Mouse (Mus musculus) spleen, embryonic (tissue): ENCODE results near the gene Tmem232.
"Not testable (repeated sequence)": the region's sequence is repeated elsewhere in the genome, so short reads cannot be mapped to it uniquely, and the experiment has no call there.

Experiments
- CTCF ChIA-PET: fragments of 350-600 bp; sonication (Branson Sonifier 250); formaldehyde crosslinking; loops from one replicate; lab custom pipeline; 2022; lab: Charles Lee

The Tmem232 gene

GRCm38 (mm10) chr17:65225347-65225916 lies 315.1 kb downstream of the Tmem232 start:
- CTCF ChIA-PET = no interaction called here

- CTCF ChIA-PET = not testable (repeated sequence)
Observed at GRCm38 (mm10) chr17:65221687-65222086, 318.9 kb downstream of the Tmem232 start.
